Mouse (Mus musculus) intestine, postnatal 0 days (tissue): ENCODE measurements around the gene Hace1. TPM values are rescaled to one million over a fixed set of nuclear protein-coding genes. Genes with fewer than 3 reads are reported as not detected.

Experiments used
- ATAC-seq: fragments of 200-750 bp; cut with Nextera tagmentation; 2 replicates; pipeline ENCODE4 v1.8.0; 2017; ENCODE audit warnings: mild to moderate bottlenecking, moderate TSS enrichment, moderate library complexity
- H3K27ac ChIP-seq: fragments of 300-500 bp; sonication (generic); 2 replicates; pipeline ENCODE4 v1.5.1; 2014; ENCODE audit warnings: mild to moderate bottlenecking, low read depth, low read length, moderate library complexity
- H3K27me3 ChIP-seq: fragments of 300-500 bp; sonication (generic); replicated peaks from 2 replicates; pipeline ENCODE4 v1.6.1; 2014; ENCODE audit warnings: low read length, mixed read lengths; ENCODE audit not compliant: control insufficient read depth, insufficient read depth
- H3K36me3 ChIP-seq: fragments of 300-500 bp; sonication (generic); 2 replicates; pipeline ENCODE4 v1.6.1; 2014; ENCODE audit warnings: mild to moderate bottlenecking, moderate library complexity; ENCODE audit not compliant: control insufficient read depth, insufficient read depth
- H3K4me1 ChIP-seq: fragments of 300-500 bp; sonication (generic); replicated peaks from 2 replicates; pipeline ENCODE4 v1.6.1; 2014; ENCODE audit warnings: antibody characterized with exemption, low read length, mixed read lengths; ENCODE audit not compliant: control insufficient read depth, insufficient read depth
- H3K4me2 ChIP-seq: fragments of 300-500 bp; sonication (generic); replicated peaks from 2 replicates; pipeline ENCODE4 v1.6.1; 2014; ENCODE audit warnings: low read depth, mild to moderate bottlenecking, moderate library complexity
- H3K4me3 ChIP-seq: fragments of 300-500 bp; sonication (generic); 2 replicates; pipeline ENCODE4 v1.5.1; 2014; ENCODE audit warnings: low read depth, low read length
- H3K9ac ChIP-seq: fragments of 300-500 bp; sonication (generic); 2 replicates; pipeline ENCODE4 v1.6.1; 2014; ENCODE audit warnings: mild to moderate bottlenecking, low read depth, low read length
- H3K9me3 ChIP-seq: fragments of 300-500 bp; sonication (generic); 2 replicates; pipeline ENCODE4 v1.6.1; 2016; ENCODE audit warnings: mixed run types; ENCODE audit not compliant: control insufficient read depth
- CTCF ChIP-seq: sonication (generic); IDR thresholded peaks from 2 replicates; pipeline ENCODE4 v1.5.1; 2016; ENCODE audit warnings: low read depth, mild to moderate bottlenecking, control low read depth, antibody characterized with exemption, moderate library complexity
- WGBS: fragments of 180-500 bp; shearing (Covaris S2); extraction: QIAGEN DNeasy Blood & Tissue Kit; methylation state at CpG from one replicate; pipeline ENCODE4 v1.1.7; 2014; 5-methylcytosine and 5-hydroxymethylcytosine counted together
- microRNA-seq: library from miRNA; unstranded; fragments of <30 nt; microRNA quantifications from one replicate; pipeline ENCODE4, GENCODE M21; 2016
- polyA plus RNA-seq: library from polyadenylated mRNA; unstranded; fragments of >200 nt; fragmentation: Nextera tagmentation; extraction: Ambion mirVana; gene quantifications from 2 replicates; pipeline ENCODE4 v1.2.1, GENCODE M21; 2015

Hace1 gene
- polyA plus RNA-seq, 1 experiment from 2014 or later, result 6.1 TPM

GRCm38 (mm10) chr10:45711348-45711747, 133.7 kb downstream of the Hace1 start:
- Histone ChIP-seq H3K4me3 (no peak overlapping the region), H3K4me1 (no peaks in the 10 kb centered on the region), H3K9ac (no peak overlapping the region), H3K9me3 (no peaks in the 10 kb centered on the region), H3K36me3 (peaks cover 6% of the 10 kb centered on the region; the same call in 1 of the 2 replicates), H3K27me3 (no peaks in the 10 kb centered on the region), H3K27ac (no peak overlapping the region), H3K4me2 (no peak overlapping the region)
- ATAC-seq, result no peak
- no peak for TF ChIP-seq CTCF
- WGBS, result 77% methylated on average over 4 of the region's 4 CpGs

Small RNA genes lying within 50 kb of the gene (microRNA-seq; reads per million reads assigned to microRNA genes)
- not detected for gene Gm27731

Other genes starting within 250 kb of the Hace1 start
- gene Bves, start 242.1 kb upstream of the Hace1 start, polyA plus RNA-seq, result 2.8 and 3.1 TPM in 2 replicates
- 0.12 and 0.25 TPM in 2 replicates for gene Lin28b, start 91.4 kb upstream of the Hace1 start, polyA plus RNA-seq